Mouse (Mus musculus): ENCODE results near the gene Sprr2a1. TPM values are rescaled to one million over a fixed set of nuclear protein-coding genes. Genes with fewer than 3 reads are reported as not detected.
"Not testable (repeated sequence)": the region's sequence is repeated elsewhere in the genome, so short reads cannot be mapped to it uniquely, and the experiment has no call there.

The Sprr2a1 gene
- polyA plus RNA-seq (2016; fragmentation: Nextera tagmentation; extraction: Ambion mirVana) = not detected in 2 replicates

- no CpG with 5 or more reads among the region's 2 CpGs for WGBS
- not testable (repeated sequence) for H3K4me3 ChIP-seq; H3K27me3 ChIP-seq (ENCODE audit: low read depth, poor library complexity, severe bottlenecking); H3K27ac ChIP-seq (replicated peaks); DNase-seq (ENCODE audit: low spot score); H3K4me1 ChIP-seq; H3K9me3 ChIP-seq (replicated peaks); H3K36me3 ChIP-seq
These were observed at the start of gene Sprr2a1, which contains the start of gene Sprr2a2 for GRCm38 (mm10) chr3:92215569-92215968. Sprr2a1 (plus strand) TSS chr3:92215799. Sprr2a2 (plus strand) TSS chr3:92215920.

GRCm38 (mm10) chr3:92169847-92170246 is 45.8 kb upstream of the Sprr2a1 start:
- Histone ChIP-seq H3K4me3 (no peak overlapping the region), H3K4me1 (no peaks in the 10 kb centered on the region), H3K27me3 (ENCODE audit: low read depth, poor library complexity, severe bottlenecking) (no peaks in the 10 kb centered on the region), H3K27ac (replicated peaks) (no peak overlapping the region), H3K36me3 (no peaks in the 10 kb centered on the region), H3K9me3 (replicated peaks) (no peaks in the 10 kb centered on the region)
- WGBS = 91% methylated on average over 3 of the region's 3 CpGs
- no peak for DNase-seq (ENCODE audit: low spot score)

- no peaks in the 10 kb centered on the region for H3K4me1 ChIP-seq
- H3K9me3 ChIP-seq (replicated peaks) = no peaks in the 10 kb centered on the region
These were observed 38.7 kb upstream of the Sprr2a1 start for GRCm38 (mm10) chr3:92176880-92177279.

GRCm38 (mm10) chr3:92195512-92196200 is 19.9 kb upstream of the Sprr2a1 start:
- Histone ChIP-seq H3K4me3 (no peak overlapping the region), H3K27me3 (ENCODE audit: low read depth, poor library complexity, severe bottlenecking) (no peaks in the 10 kb centered on the region), H3K27ac (replicated peaks) (no peak overlapping the region), H3K36me3 (no peaks in the 10 kb centered on the region), H3K4me1 (no peaks in the 10 kb centered on the region), H3K9me3 (replicated peaks) (no peaks in the 10 kb centered on the region)
- no peak for DNase-seq (ENCODE audit: low spot score)
- WGBS = 92% methylated on average over 6 of the region's 6 CpGs

More at GRCm38 (mm10) chr3:92176880-92177279, 38.7 kb upstream of the Sprr2a1 start:
- Histone ChIP-seq H3K36me3 (no peaks in the 10 kb centered on the region), H3K27ac (replicated peaks) (no peak overlapping the region), H3K4me3 (no peak overlapping the region), H3K27me3 (ENCODE audit: low read depth, poor library complexity, severe bottlenecking) (no peaks in the 10 kb centered on the region)
- 81% methylated on average over 1 of the region's 1 CpGs for WGBS
- DNase-seq (ENCODE audit: low spot score) = no peak

- WGBS = no CpG with 5 or more reads among the region's 16 CpGs
- not testable (repeated sequence) for H3K27ac ChIP-seq (replicated peaks); DNase-seq (ENCODE audit: low spot score); H3K27me3 ChIP-seq (ENCODE audit: low read depth, poor library complexity, severe bottlenecking); H3K36me3 ChIP-seq; H3K4me1 ChIP-seq; H3K4me3 ChIP-seq; H3K9me3 ChIP-seq (replicated peaks)
These were observed 4.3 kb upstream of the Sprr2a1 start for GRCm38 (mm10) chr3:92211133-92211925.

- not testable (repeated sequence) for DNase-seq (ENCODE audit: low spot score); H3K9me3 ChIP-seq (replicated peaks); H3K27ac ChIP-seq (replicated peaks); H3K4me1 ChIP-seq; H3K36me3 ChIP-seq; H3K27me3 ChIP-seq (ENCODE audit: low read depth, poor library complexity, severe bottlenecking); H3K4me3 ChIP-seq
- WGBS = no CpG with 5 or more reads among the region's 1 CpGs
These were observed 3.5 kb upstream of the Sprr2a1 start for GRCm38 (mm10) chr3:92212059-92212458.

- not testable (repeated sequence) for H3K9me3 ChIP-seq (replicated peaks); H3K36me3 ChIP-seq; H3K4me3 ChIP-seq; DNase-seq (ENCODE audit: low spot score); H3K27ac ChIP-seq (replicated peaks); H3K27me3 ChIP-seq (ENCODE audit: low read depth, poor library complexity, severe bottlenecking); H3K4me1 ChIP-seq
These were observed 1.9 kb upstream of the Sprr2a1 start for GRCm38 (mm10) chr3:92213651-92214050.

- H3K36me3 ChIP-seq; H3K9me3 ChIP-seq (replicated peaks); DNase-seq (ENCODE audit: low spot score); H3K4me1 ChIP-seq; H3K4me3 ChIP-seq; H3K27me3 ChIP-seq (ENCODE audit: low read depth, poor library complexity, severe bottlenecking); H3K27ac ChIP-seq (replicated peaks): not testable (repeated sequence)
- WGBS = no CpG with 5 or more reads among the region's 8 CpGs
These were observed 3.4 kb downstream of the Sprr2a1 start for GRCm38 (mm10) chr3:92219031-92219430.

- not testable (repeated sequence) for H3K27ac ChIP-seq (replicated peaks); H3K27me3 ChIP-seq (ENCODE audit: low read depth, poor library complexity, severe bottlenecking); H3K9me3 ChIP-seq (replicated peaks); DNase-seq (ENCODE audit: low spot score); H3K4me1 ChIP-seq; H3K4me3 ChIP-seq; H3K36me3 ChIP-seq
These were observed 8.1 kb downstream of the Sprr2a1 start for GRCm38 (mm10) chr3:92223708-92224107.

- H3K27me3 ChIP-seq (ENCODE audit: low read depth, poor library complexity, severe bottlenecking) = not testable (repeated sequence)
These were observed 11.8 kb downstream of the Sprr2a1 start for GRCm38 (mm10) chr3:92227410-92227809.

GRCm38 (mm10) chr3:92236463-92237189 is 21.0 kb downstream of the Sprr2a1 start:
- not testable (repeated sequence) for H3K27me3 ChIP-seq (ENCODE audit: low read depth, poor library complexity, severe bottlenecking); H3K9me3 ChIP-seq (replicated peaks); H3K27ac ChIP-seq (replicated peaks); H3K4me1 ChIP-seq; H3K4me3 ChIP-seq; DNase-seq (ENCODE audit: low spot score); H3K36me3 ChIP-seq
- WGBS = no CpG with 5 or more reads among the region's 5 CpGs

More at GRCm38 (mm10) chr3:92227410-92227809, 11.8 kb downstream of the Sprr2a1 start:
- DNase-seq (ENCODE audit: low spot score); H3K4me1 ChIP-seq; H3K27ac ChIP-seq (replicated peaks); H3K9me3 ChIP-seq (replicated peaks); H3K4me3 ChIP-seq; H3K36me3 ChIP-seq: not testable (repeated sequence)
- 81% methylated on average over 3 of the region's 3 CpGs for WGBS

- not testable (repeated sequence) for H3K4me1 ChIP-seq; H3K36me3 ChIP-seq; H3K27me3 ChIP-seq (ENCODE audit: low read depth, poor library complexity, severe bottlenecking); DNase-seq (ENCODE audit: low spot score); H3K4me3 ChIP-seq; H3K9me3 ChIP-seq (replicated peaks); H3K27ac ChIP-seq (replicated peaks)
These were observed 23.1 kb downstream of the Sprr2a1 start for GRCm38 (mm10) chr3:92238736-92239135.

- H3K27ac ChIP-seq (replicated peaks); H3K36me3 ChIP-seq; H3K9me3 ChIP-seq (replicated peaks); H3K4me3 ChIP-seq; H3K27me3 ChIP-seq (ENCODE audit: low read depth, poor library complexity, severe bottlenecking); H3K4me1 ChIP-seq; DNase-seq (ENCODE audit: low spot score): not testable (repeated sequence)
- no CpG with 5 or more reads among the region's 1 CpGs for WGBS
These were observed 23.6 kb downstream of the Sprr2a1 start for GRCm38 (mm10) chr3:92239197-92239596.
